Mouse (Mus musculus): ENCODE measurements around the gene Ift80.

GRCm38 (mm10) chr3:69004437-69005337, at the start of gene Ift80, which contains the start of gene Smc4:
- TF ChIP-seq CTCF (IDR thresholded peaks at IDR 0.05; ENCODE audit: low read depth, low read length) (no peak), POLR2A (IDR thresholded peaks at IDR 0.05; ENCODE audit: insufficient read depth, low read length) (peak; percentile 15)
